Mouse (Mus musculus) heart, embryonic 10.5 days (tissue): ENCODE data around the gene Gm10073. TPM values are rescaled to one million over a fixed set of nuclear protein-coding genes. Genes with fewer than 3 reads are reported as not detected.
"Not testable (repeated sequence)": the region's sequence is repeated elsewhere in the genome, so short reads cannot be mapped to it uniquely, and the experiment has no call there.

Experiments
- DNase-seq: peaks from one replicate; pipeline ENCODE4 v3.0.0-alpha.2; 2017; ENCODE audit warnings: low spot score
- H3K27ac ChIP-seq: fragments of 300-500 bp; sonication (generic); 2 replicates; pipeline ENCODE4 v1.5.1; 2016; ENCODE audit warnings: mild to moderate bottlenecking
- H3K27me3 ChIP-seq: fragments of 300-500 bp; sonication (generic); 2 replicates; pipeline ENCODE4 v1.6.1; 2016; ENCODE audit warnings: mild to moderate bottlenecking; ENCODE audit not compliant: poor library complexity, insufficient read depth, severe bottlenecking
- H3K36me3 ChIP-seq: fragments of 300-500 bp; sonication (generic); 2 replicates; pipeline ENCODE4 v1.6.1; 2016; ENCODE audit warnings: mild to moderate bottlenecking, moderate library complexity
- H3K4me1 ChIP-seq: fragments of 300-500 bp; sonication (generic); 2 replicates; pipeline ENCODE4 v1.6.1; 2016; ENCODE audit warnings: mild to moderate bottlenecking
- H3K4me3 ChIP-seq: fragments of 300-500 bp; sonication (generic); 2 replicates; pipeline ENCODE4 v1.5.1; 2016; ENCODE audit warnings: mild to moderate bottlenecking, moderate library complexity
- H3K9me3 ChIP-seq: fragments of 300-500 bp; sonication (generic); 2 replicates; pipeline ENCODE4 v1.6.1; 2016; ENCODE audit warnings: mild to moderate bottlenecking, moderate library complexity
- WGBS: fragments of 180-500 bp; shearing (Covaris S2); methylation state at CpG from one replicate; pipeline ENCODE4 v1.1.7; 2016; 5-methylcytosine and 5-hydroxymethylcytosine counted together
- polyA plus RNA-seq: library from polyadenylated mRNA; unstranded; fragments of >200 nt; fragmentation: Nextera tagmentation; extraction: Ambion mirVana; gene quantifications from 2 replicates; pipeline ENCODE4 v1.2.1, GENCODE M21; 2016

The Gm10073 gene
- polyA plus RNA-seq, 1 experiment from 2014 or later: 4.9 TPM

DNA sequence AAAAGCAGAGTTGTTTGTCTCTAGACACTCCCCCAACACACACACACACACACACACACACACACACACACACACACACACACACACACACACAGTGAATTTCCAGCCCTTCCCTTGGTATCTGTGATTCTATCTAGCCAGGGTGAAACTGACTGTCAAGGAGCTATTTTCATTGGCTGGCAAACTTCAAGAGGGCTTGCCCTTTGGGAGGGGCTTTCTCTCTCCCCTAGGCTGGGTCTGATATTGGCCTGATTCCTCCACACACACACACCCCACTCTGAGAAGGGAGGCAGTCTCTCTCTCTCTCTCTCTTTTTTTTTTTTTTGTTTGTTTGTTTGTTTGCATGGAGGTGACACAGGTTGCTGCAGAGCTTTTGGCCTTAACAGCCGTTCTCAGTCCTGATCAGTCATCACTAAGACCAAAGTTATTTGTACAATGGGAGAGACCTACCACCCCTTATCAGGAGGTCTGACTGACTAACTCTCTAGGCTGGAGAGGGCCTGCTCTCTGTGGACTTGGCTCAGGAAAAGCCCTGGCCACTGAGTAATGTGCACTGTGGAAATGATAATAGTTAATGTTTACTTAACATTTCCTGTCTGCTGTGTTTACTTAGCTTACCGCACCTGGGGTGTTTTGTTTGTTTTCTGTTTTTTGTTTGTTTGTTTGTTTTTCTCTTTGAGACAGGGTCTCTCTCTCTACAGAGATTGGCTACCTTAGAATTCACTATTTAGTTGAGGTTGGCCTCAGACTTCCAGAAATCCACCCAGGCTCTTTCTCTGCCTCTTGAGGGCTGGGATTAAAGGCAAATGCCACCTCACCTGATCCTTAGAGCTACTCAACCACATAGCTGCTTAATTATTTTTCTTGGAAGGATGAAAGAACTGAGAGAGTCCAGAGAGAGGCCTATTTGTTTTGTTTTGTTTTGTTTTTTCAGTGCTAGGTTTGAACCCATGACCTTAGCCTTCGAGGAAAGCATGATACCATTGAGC lies 15.5 kb upstream of the Gm10073 start:
- H3K9me3 ChIP-seq: no peaks in the 10 kb centered on the region
- H3K4me3 ChIP-seq: no peak overlapping the region
- peaks cover 3% of the 10 kb centered on the region; the same call in 1 of the 2 replicates for H3K4me1 ChIP-seq
- H3K27ac ChIP-seq: 0 out of 2 replicates have a peak overlapping the region, but pooled peaks have one; percentile 10
- H3K27me3 ChIP-seq: no peaks in the 10 kb centered on the region
- 36% methylated on average over 3 of the region's 3 CpGs for WGBS
- H3K36me3 ChIP-seq: no peaks in the 10 kb centered on the region
- no peak for DNase-seq

DNA sequence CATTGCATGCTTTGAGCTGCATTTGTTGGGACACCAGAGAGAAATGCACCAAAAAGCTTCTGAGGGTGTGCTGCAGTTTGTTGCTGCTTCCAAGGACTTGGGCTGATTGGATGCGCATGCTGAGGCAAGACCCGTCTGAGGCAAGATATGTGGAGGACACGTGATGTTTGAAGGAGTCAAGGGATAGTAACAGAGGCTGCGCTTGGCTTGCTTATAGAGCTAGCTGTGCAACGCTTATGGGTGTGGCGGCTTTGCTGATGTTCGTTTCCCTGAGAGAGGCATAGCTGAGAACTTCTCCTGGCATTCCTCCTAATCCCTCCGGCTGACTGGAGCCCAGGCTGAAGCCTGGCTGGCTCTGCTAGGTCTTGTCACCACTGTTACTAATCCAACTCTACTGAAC lies 13.6 kb upstream of the Gm10073 start:
- no peaks in the 10 kb centered on the region for H3K9me3 ChIP-seq
- peaks cover 3% of the 10 kb centered on the region; the same call in 1 of the 2 replicates for H3K4me1 ChIP-seq
- no peak overlapping the region for H3K4me3 ChIP-seq
- H3K36me3 ChIP-seq: no peaks in the 10 kb centered on the region
- no peak for DNase-seq
- H3K27me3 ChIP-seq: no peaks in the 10 kb centered on the region
- no peak overlapping the region for H3K27ac ChIP-seq
- 81% methylated on average over 8 of the region's 8 CpGs for WGBS

DNA sequence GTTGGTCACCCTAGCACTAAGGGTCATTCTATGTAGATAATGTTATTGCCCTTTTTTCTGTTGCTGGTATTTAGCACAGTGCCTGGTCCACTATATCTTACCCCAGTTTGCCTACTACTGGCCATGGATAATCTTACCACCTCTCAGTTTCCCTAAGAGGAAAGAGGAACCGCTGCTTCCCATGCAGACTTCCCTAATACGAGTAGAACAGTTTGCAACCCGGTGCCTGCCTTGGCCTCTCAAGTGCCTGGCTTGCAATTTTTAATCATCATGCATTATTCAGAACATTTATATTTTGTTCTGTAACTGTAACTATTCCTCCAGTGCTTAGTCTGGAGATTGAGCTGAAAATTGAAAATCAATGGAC lies 12.4 kb upstream of the Gm10073 start:
- no peak for DNase-seq
- H3K27me3 ChIP-seq: no peaks in the 10 kb centered on the region
- H3K4me3 ChIP-seq: no peak overlapping the region
- peaks cover 3% of the 10 kb centered on the region; the same call in 1 of the 2 replicates for H3K4me1 ChIP-seq
- 76% methylated on average over 3 of the region's 3 CpGs for WGBS
- H3K9me3 ChIP-seq: no peaks in the 10 kb centered on the region
- H3K36me3 ChIP-seq: no peaks in the 10 kb centered on the region
- no peak overlapping the region for H3K27ac ChIP-seq

DNA sequence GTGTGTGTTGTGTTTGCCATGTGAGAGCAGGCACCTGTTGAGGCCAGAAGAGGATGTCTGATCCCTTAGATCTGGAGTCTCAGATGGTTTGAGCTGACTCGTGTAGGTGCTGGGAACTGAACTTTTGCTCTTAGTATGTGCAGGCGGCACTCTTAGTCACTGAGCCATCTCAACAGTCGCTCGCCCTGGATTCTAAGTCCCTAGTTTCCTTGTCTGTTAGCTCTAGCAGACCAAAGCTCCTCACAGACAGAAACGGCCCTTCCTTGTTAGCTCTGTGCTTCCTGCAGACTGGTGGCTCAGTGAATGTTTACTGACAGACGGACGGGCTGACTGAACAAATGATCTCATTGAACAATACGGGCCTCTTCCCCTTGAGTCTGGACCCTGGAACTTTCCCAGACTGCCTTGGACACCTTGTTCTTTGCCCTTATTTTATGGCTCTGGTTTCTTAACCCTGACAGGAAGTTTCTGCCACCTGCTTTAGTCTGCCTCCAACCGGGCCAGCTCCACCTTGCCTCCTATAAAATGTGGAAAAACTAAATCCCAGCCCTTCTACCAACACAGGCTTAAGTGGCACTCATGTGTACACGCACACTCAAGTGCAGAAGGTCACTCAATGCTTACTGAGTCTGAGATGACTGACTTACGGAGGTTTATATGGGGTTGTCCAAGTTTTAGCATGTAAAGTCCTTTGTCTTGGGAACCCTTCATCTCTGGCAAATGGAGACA lies 11.8 kb upstream of the Gm10073 start:
- no peak for DNase-seq
- Histone ChIP-seq H3K4me1 (peaks cover 3% of the 10 kb centered on the region; the same call in 1 of the 2 replicates), H3K27ac (no peak overlapping the region), H3K9me3 (no peaks in the 10 kb centered on the region), H3K27me3 (no peaks in the 10 kb centered on the region), H3K36me3 (no peaks in the 10 kb centered on the region), H3K4me3 (no peak overlapping the region)
- 68% methylated on average over 11 of the region's 11 CpGs for WGBS

DNA sequence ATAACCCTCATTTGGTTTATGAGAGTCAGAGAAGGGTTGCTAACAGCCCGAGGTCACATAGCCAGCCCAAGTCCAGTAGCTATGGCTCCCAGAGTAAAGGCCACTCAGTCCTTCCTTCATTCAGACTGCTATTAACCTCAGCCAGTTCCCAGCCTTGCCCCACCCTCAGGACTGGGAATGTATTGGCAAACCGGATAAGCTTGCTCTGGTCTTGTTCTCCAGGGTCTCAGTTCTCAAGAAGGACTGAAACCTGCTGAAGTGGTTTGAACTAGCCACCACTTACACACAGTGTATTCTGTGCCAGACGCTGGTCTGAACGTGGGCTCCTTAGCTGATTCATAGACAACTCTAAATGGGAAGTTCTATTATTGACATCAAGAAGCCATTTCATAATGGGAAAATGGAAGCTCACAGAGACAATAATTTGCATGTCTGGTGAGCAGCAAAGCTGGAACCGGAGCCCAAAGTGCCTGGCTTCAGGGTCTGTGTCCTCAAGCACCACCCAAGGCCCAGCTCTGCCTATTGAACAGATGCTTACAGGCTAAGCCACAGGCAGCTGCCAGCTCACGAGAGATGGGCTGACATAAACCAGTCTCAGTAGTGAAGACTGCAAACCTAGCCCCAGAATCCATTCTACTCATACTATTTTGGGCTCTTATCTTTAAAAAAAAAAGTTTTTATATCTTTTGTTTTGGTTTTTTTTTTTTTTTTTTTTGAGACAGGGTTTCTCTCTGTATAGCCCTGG lies 8.3 kb upstream of the Gm10073 start:
- 62% methylated on average over 6 of the region's 6 CpGs for WGBS
- peaks cover 18% of the 10 kb centered on the region for H3K4me1 ChIP-seq
- no peaks in the 10 kb centered on the region for H3K27me3 ChIP-seq

DNA sequence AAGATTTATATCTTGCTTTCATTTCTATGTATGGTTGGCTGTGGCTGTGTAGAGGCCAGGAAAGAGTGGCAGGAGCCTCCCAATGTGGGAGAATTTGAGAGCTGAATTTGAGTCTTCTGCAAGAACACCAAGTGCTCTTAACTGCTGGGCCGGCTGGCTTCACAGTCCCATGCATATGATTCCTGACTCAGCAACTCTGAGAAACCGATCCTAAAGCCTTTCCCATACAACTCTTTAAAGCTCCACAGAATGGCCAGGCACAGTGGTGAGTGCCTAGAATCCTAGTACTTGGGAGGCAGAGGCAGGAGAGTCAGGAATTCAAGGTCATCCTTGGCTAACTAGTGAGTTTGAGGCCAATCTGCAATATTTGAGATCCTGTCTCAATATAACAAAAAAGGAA lies 6.2 kb upstream of the Gm10073 start:
- H3K27me3 ChIP-seq: no peaks in the 10 kb centered on the region
- H3K9me3 ChIP-seq: no peaks in the 10 kb centered on the region
- peaks cover 18% of the 10 kb centered on the region for H3K4me1 ChIP-seq
- no peaks in the 10 kb centered on the region for H3K36me3 ChIP-seq
- no peak for DNase-seq
- no peak overlapping the region for H3K4me3 ChIP-seq
- WGBS: 66% methylated on average over 2 of the region's 2 CpGs
- no peak overlapping the region for H3K27ac ChIP-seq

More for the DNA sequence above, 8.3 kb upstream of the Gm10073 start:
- DNase-seq: no peak
- no peak overlapping the region for H3K4me3 ChIP-seq
- H3K9me3 ChIP-seq: no peaks in the 10 kb centered on the region
- H3K36me3 ChIP-seq: no peaks in the 10 kb centered on the region
- no peak overlapping the region for H3K27ac ChIP-seq

DNA sequence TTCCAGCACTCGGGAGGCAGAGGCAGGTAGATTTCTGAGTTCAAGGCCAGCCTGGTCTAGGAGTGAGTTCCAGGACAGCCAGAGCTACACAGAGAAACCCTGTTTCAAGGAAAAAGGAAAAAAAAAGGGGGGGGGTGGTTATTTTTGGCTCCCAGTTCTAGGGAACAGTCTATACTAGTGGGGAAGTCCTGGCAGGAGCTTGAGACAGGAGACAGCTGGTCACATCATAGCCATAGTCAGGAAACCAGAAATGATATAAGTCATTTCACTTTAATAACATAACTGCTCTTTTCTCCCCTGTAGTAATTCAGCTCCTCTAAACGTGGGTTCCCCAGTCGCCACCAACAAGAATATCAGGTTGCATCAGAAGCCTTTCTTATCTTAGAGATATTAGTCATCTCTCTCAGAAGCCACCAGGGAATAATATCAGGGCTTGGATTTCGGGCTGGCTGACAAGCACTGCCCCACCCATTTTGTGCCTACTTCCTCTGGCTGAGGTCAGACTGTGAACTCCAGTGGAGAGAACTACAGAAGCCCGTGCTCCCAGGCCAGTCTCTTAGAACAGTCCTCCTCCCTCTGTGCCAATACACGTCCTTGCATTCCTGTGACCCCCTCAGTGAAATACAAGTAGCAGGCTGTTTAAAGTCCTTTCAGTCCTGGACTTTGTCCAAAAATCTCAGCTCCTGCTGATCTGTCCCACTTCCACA lies 3.7 kb upstream of the Gm10073 start:
- Histone ChIP-seq H3K9me3 (no peaks in the 10 kb centered on the region), H3K36me3 (no peaks in the 10 kb centered on the region), H3K27me3 (peaks cover 4% of the 10 kb centered on the region; the same call in 1 of the 2 replicates), H3K4me1 (peaks cover 18% of the 10 kb centered on the region), H3K27ac (no peak overlapping the region), H3K4me3 (no peak overlapping the region)
- 20% methylated on average over 6 of the region's 6 CpGs for WGBS
- no peak for DNase-seq

DNA sequence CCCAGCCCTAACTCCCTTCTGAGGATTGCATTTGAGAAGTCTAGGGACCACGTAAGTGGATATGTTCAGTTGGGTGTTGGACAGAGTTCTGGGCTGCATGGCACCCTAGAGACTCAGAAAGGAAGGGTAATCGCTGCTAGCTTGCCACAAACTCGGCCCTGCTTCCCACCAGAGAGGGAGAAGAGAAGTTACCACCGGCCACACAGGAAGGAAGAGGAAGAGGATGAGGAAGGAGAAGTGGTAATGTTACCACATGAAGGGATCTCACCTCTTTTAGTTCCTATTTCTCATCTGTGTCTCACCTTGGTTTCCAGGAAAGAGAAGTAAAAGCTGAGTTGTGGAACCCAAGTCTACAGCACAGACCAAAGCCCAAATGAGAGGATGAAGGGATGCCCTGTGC lies 1.0 kb upstream of the Gm10073 start:
- no peak overlapping the region for H3K27ac ChIP-seq
- H3K27me3 ChIP-seq: peaks cover 16% of the 10 kb centered on the region; the same call in 1 of the 2 replicates
- H3K4me1 ChIP-seq: peaks cover 18% of the 10 kb centered on the region
- no peak for DNase-seq
- no peaks in the 10 kb centered on the region for H3K9me3 ChIP-seq
- no peak overlapping the region for H3K4me3 ChIP-seq
- no peaks in the 10 kb centered on the region for H3K36me3 ChIP-seq
- WGBS: 77% methylated on average over 4 of the region's 4 CpGs

DNA sequence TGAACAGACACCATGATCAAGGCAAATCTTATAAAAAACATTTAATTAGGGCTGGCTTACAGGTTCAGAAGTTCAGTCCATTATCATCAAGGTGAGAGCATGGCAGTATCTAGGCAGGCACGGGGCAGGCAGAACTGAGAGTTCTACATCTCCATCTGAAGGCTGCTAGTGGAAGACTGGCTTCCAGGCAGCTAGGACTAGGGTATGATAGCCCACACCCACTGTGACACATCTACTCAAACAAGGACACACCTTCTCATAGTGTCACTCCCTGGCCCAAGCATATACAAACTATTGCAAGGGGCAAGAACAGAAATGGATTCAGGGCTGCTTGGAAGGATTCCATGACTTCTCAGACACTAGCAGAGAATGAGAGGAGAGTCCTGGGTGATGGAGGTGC lies 1.1 kb downstream of the Gm10073 start:
- H3K4me1 ChIP-seq, H3K36me3 ChIP-seq, H3K27ac ChIP-seq, H3K4me3 ChIP-seq, DNase-seq, H3K9me3 ChIP-seq: not testable (repeated sequence)
- WGBS: 87% methylated on average over 1 of the region's 1 CpGs
- H3K27me3 ChIP-seq: peaks cover 16% of the 10 kb centered on the region; the same call in 1 of the 2 replicates

DNA sequence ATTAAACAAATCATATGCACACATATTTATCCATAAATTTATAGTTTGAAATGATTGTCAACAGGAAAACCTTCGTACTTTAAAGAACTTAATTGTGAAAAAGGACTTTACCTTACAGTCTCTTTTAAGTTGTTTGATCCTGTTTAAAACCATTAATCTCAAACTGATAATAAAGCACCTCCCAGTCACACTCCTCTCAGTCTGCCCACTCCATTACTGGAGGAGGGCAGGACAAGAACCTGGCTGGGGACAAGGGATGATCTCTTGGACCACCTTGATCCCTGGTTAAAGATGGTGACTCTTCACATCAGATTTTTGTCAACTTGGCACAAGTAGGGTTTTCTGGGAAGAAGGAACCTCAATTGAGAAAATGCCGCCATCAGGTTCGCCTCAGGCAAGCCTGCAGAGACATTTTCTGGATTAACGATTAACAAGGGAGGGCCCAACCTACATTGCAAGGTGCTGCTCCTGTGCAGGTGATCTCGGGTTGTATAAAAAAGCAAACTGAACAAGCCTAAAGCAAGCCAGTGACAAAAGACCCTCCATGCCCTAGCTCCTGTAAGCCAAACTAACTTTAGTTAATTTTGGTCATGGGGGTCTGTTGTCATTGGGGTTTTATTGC lies 1.6 kb downstream of the Gm10073 start:
- 77% methylated on average over 5 of the region's 5 CpGs for WGBS
- no peak for DNase-seq
- H3K4me1 ChIP-seq: no peaks in the 10 kb centered on the region

DNA sequence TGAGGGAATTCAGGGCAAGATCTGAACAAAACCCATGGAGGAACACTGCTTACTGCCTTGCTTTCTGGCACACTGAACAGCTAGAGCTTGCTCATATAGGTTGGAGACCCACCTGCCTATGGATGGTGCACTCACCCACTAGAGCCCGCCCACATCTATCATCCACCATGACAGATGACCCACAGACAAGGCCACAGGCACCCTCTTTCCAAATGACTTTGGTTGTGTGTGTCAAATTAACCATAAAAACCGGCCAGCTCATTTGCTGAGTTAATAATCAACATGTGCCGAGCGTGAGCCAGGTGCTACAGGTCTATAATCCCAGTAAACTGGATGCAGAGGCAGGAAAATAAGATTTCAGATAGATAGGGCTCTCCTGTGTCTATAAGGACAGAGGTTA lies 2.9 kb downstream of the Gm10073 start:
- H3K27ac ChIP-seq: no peak overlapping the region
- H3K4me1 ChIP-seq: no peaks in the 10 kb centered on the region
- no peaks in the 10 kb centered on the region for H3K36me3 ChIP-seq
- no peak overlapping the region for H3K4me3 ChIP-seq
- H3K9me3 ChIP-seq: no peaks in the 10 kb centered on the region
- DNase-seq: no peak
- H3K27me3 ChIP-seq: peaks cover 16% of the 10 kb centered on the region; the same call in 1 of the 2 replicates
- 81% methylated on average over 4 of the region's 4 CpGs for WGBS

More for the DNA sequence above, 1.6 kb downstream of the Gm10073 start:
- no peaks in the 10 kb centered on the region for H3K9me3 ChIP-seq
- peaks cover 16% of the 10 kb centered on the region; the same call in 1 of the 2 replicates for H3K27me3 ChIP-seq
- no peak overlapping the region for H3K27ac ChIP-seq
- H3K4me3 ChIP-seq: no peak overlapping the region
- H3K36me3 ChIP-seq: no peaks in the 10 kb centered on the region

DNA sequence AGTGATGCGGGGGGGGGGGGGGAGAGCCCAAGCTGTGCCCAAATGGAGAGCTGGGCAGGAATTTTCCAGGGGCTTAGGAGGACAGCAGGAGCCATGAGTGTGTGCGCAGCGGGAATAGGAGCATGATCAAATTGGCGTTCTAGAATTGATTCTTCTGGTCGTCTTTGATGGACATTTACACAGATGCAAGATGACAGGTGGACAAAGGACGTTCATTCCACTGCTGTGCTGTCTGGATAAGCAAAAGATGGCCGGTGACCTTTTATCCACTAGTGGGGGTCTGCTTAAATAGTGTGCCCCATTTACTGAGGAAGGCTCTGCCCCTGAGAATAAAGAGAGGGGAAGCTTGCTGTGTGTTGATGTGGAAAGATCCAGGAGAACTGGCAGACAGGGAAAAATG lies 4.3 kb downstream of the Gm10073 start:
- DNase-seq: no peak
- H3K4me1 ChIP-seq: no peaks in the 10 kb centered on the region
- WGBS: 75% methylated on average over 7 of the region's 7 CpGs
- H3K4me3 ChIP-seq: no peak overlapping the region
- no peaks in the 10 kb centered on the region for H3K36me3 ChIP-seq
- H3K9me3 ChIP-seq: no peaks in the 10 kb centered on the region
- H3K27ac ChIP-seq: no peak overlapping the region
- peaks cover 16% of the 10 kb centered on the region; the same call in 1 of the 2 replicates for H3K27me3 ChIP-seq
